Mouse (Mus musculus) forebrain, embryonic 10.5 days (tissue): ENCODE results near the gene Prr3. TPM values are rescaled to one million over a fixed set of nuclear protein-coding genes. Genes with fewer than 3 reads are reported as not detected.
"Not testable (repeated sequence)": the region's sequence is repeated elsewhere in the genome, so short reads cannot be mapped to it uniquely, and the experiment has no call there.

Experiments
- DNase-seq: peaks from one replicate; pipeline ENCODE4 v3.0.0-alpha.2; 2017; ENCODE audit warnings: low spot score; ENCODE audit errors: extremely low spot score
- H3K27ac ChIP-seq: fragments of 300-500 bp; sonication (generic); 2 replicates; pipeline ENCODE4 v1.5.1; 2016; ENCODE audit warnings: mild to moderate bottlenecking
- H3K27me3 ChIP-seq: fragments of 300-500 bp; sonication (generic); 2 replicates; pipeline ENCODE4 v1.6.1; 2016; ENCODE audit warnings: mild to moderate bottlenecking; ENCODE audit not compliant: poor library complexity, severe bottlenecking
- H3K36me3 ChIP-seq: fragments of 300-500 bp; sonication (generic); replicated peaks from 2 replicates; pipeline ENCODE4 v1.6.1; 2016; ENCODE audit warnings: mild to moderate bottlenecking, moderate library complexity
- H3K4me1 ChIP-seq: fragments of 300-500 bp; sonication (generic); 2 replicates; pipeline ENCODE4 v1.6.1; 2016
- H3K4me3 ChIP-seq: fragments of 300-500 bp; sonication (generic); 2 replicates; pipeline ENCODE4 v1.5.1; 2016; ENCODE audit warnings: mild to moderate bottlenecking, moderate library complexity
- H3K9me3 ChIP-seq: fragments of 300-500 bp; sonication (generic); 2 replicates; pipeline ENCODE4 v1.6.1; 2016; ENCODE audit warnings: mild to moderate bottlenecking, moderate library complexity
- WGBS: fragments of 180-500 bp; shearing (Covaris S2); methylation state at CpG from one replicate; pipeline ENCODE4 v1.1.7; 2016; 5-methylcytosine and 5-hydroxymethylcytosine counted together
- polyA plus RNA-seq: library from polyadenylated mRNA; unstranded; fragments of >200 nt; fragmentation: Nextera tagmentation; extraction: Ambion mirVana; gene quantifications from 2 replicates; pipeline ENCODE4 v1.2.1, GENCODE M21; 2016

Gene Prr3
- polyA plus RNA-seq, 1 experiment from 2014 or later = 48.3 TPM

DNA sequence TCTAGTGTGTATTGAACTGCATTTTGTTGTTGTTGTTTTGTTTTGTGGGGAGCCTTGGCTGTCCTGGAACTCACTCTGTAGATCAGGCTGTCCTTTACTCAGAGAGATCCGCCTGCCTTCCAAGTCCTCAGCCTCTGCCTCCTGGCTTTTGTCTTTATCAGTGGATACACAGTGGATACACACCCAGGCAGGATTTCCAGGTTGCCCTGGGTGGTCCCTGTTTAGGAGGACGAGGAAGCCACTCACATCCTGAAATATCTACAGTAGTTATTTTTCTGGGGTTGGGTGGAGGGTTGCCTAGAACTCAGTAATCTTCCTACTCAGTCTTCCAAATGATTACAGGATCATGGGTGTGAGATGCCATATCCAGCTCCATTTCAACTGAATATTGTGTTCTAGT is 38.9 kb upstream of the Prr3 start:
- H3K27ac ChIP-seq = no peak overlapping the region
- DNase-seq = no peak

DNA sequence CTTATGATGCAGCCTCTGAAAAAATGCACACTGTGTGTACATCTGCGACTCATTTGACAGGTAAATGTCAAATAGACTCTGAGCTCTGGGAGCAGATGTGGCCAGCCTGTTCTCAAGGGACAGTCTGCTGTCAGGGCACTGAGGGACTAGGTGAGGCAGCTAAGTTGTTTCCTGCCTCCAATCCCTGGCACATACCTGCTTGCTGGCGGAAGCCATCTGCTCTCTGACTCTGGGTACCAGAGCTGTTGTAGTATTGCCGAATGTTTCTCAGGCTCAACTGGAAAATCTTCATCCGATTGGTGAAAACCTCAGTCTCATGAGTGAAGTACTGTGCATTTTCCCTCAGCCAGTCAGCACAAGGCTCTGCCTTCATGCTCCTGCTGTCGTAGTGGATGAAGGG is 37.0 kb upstream of the Prr3 start:
- peaks cover 3% of the 10 kb centered on the region; the same call in 1 of the 2 replicates for H3K9me3 ChIP-seq
- DNase-seq = no peak
- H3K27me3 ChIP-seq = no peaks in the 10 kb centered on the region
- WGBS = 91% methylated on average over 5 of the region's 5 CpGs
- H3K36me3 ChIP-seq = peaks cover 21% of the 10 kb centered on the region
- H3K4me3 ChIP-seq = no peak overlapping the region
- H3K4me1 ChIP-seq = peaks cover 11% of the 10 kb centered on the region
- H3K27ac ChIP-seq = no peak overlapping the region

More for the DNA sequence above, 38.9 kb upstream of the Prr3 start:
- Histone ChIP-seq H3K36me3 (peaks cover 21% of the 10 kb centered on the region), H3K4me3 (no peak overlapping the region), H3K4me1 (peaks cover 16% of the 10 kb centered on the region), H3K27me3 (no peaks in the 10 kb centered on the region), H3K9me3 (peaks cover 3% of the 10 kb centered on the region; the same call in 1 of the 2 replicates)
- 69% methylated on average over 2 of the region's 2 CpGs for WGBS

DNA sequence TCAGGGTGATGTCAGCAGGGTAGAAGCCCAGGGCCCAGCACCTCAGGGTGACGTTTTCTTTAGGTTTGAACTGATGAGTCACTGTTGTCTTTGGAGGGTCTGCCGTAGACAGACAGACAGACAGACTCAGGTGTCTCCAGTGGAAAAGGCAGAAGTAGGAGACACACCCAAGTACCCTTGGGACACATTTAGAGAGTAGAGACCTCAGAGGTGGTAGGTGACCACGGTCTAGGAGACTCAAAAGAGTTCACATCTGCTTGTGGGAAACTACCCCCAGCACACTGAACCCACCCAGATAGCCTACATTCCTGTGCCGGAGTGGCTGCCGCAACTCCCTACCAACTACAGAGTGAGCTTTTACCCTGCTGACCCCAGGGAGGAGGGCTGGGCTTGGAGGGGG is 34.9 kb upstream of the Prr3 start:
- no peak overlapping the region for H3K4me3 ChIP-seq
- WGBS = 94% methylated on average over 5 of the region's 5 CpGs

DNA sequence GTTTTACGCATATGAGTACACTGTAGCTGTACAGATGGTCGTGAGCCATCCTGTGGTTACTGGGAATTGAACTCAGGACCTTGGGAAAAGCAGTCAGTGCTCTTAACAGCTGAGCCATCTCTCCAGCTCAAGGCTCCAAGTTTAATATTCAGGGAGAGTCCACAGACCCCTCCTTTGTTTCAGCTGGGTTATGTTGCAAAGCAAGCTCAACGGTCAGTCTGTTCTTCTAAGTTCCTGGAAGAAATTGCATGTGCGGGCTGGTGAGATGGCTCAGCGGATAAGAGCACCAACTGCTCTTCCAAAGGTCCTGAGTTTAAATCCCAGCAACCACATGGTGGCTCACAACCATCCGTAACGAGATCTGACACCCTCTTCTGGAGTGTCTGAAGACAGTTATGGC is 24.4 kb upstream of the Prr3 start:
- DNase-seq, H3K4me3 ChIP-seq, H3K4me1 ChIP-seq, H3K27me3 ChIP-seq, H3K27ac ChIP-seq: not testable (repeated sequence)
- 96% methylated on average over 7 of the region's 7 CpGs for WGBS
- peaks cover 32% of the 10 kb centered on the region for H3K36me3 ChIP-seq
- H3K9me3 ChIP-seq = peaks cover 10% of the 10 kb centered on the region

More for the DNA sequence above, 34.9 kb upstream of the Prr3 start:
- peaks cover 21% of the 10 kb centered on the region for H3K36me3 ChIP-seq
- no peak for DNase-seq
- H3K27me3 ChIP-seq = no peaks in the 10 kb centered on the region
- no peak overlapping the region for H3K27ac ChIP-seq
- H3K4me1 ChIP-seq = no peaks in the 10 kb centered on the region
- peaks cover 3% of the 10 kb centered on the region; the same call in 1 of the 2 replicates for H3K9me3 ChIP-seq

DNA sequence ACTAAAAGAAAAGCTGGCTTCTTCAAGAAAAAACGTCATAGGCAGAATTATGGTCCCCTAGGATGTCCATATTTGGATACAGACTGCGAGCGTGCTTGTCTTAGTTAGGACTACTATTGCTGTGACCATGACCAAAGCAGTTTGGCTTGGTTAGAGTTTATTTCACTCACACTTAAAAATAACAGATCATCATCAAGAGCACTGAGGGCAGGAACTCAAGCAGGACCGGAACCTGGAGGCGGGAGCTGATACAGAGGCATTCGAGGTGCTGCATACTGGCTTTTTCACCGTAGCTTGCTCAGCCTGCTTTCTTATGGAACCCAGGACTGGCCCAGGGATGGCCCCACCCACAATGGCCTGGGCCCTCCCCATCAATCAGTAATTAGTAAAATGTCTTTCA is 23.3 kb upstream of the Prr3 start:
- peaks cover 32% of the 10 kb centered on the region for H3K36me3 ChIP-seq
- H3K4me1 ChIP-seq = no peaks in the 10 kb centered on the region
- 92% methylated on average over 7 of the region's 7 CpGs for whole genome bisulfite sequencing
- no peak overlapping the region for H3K27ac ChIP-seq
- H3K9me3 ChIP-seq = peaks cover 10% of the 10 kb centered on the region
- H3K4me3 ChIP-seq = no peak overlapping the region
- H3K27me3 ChIP-seq = no peaks in the 10 kb centered on the region
- DNase-seq = no peak

DNA sequence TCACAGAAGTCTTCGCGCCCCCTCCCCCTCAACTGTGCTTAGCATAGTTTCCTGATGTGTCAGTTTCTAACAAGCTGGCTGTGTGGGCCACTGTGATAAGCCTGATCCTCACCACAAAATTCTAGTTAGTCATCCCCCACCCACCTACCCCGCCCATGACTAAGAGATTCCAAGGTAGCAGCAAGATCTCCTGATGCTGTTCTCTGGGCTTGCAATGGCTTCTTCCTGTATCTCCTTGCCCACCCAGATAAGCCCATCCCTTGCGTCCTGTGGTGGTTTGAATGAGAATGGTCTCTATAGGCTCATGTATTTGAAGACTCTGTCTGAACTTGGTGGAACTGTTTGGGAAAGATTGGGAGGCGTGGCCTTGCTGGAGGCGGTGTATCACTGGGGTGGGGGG is 21.9 kb upstream of the Prr3 start:
- H3K27ac ChIP-seq = no peak overlapping the region
- WGBS = 91% methylated on average over 6 of the region's 6 CpGs
- peaks cover 9% of the 10 kb centered on the region for H3K4me1 ChIP-seq
- H3K36me3 ChIP-seq = peaks cover 31% of the 10 kb centered on the region
- no peaks in the 10 kb centered on the region for H3K27me3 ChIP-seq
- no peak for DNase-seq
- no peak overlapping the region for H3K4me3 ChIP-seq
- H3K9me3 ChIP-seq = peaks cover 10% of the 10 kb centered on the region

DNA sequence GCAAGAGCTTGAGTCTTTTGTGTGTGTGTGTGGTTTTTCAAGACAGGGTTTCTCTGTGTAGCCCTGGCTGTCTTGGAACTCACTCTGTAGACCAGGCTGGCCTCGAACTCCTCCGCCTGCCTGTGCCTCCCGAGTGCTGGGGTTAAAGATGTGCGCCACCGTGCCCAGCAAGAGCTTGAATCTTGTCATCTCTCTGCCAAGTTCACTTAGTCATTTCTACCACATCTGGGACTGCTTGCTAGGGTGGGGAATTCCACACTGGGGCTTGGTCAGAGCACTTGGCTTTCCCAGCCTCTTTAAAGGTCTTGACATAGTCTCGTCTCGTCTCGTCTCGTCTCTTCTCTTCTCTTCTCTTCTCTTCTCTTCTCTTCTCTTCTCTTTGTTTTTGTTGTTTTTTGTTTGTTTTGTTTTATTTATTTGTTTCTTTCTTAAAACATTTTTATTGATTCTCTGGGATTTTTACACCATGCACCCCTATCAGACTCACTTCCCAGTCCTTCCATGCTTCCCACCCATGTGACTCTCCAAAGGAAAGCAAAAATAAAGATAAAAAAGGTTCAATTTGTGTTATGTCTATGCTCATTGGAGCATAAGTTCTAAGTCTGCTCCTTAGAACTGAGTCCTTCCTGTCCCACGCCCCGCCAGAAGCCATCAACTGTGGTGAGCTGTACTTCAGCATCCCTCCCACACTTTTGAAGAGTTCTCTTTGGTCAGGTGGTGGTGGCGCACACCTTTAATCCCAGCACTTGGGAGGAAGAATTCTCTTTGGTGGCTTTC is 21.3 kb upstream of the Prr3 start:
- DNase-seq = no peak
- 97% methylated on average over 12 of the region's 12 CpGs for WGBS
- H3K4me3 ChIP-seq = no peak overlapping the region
- H3K36me3 ChIP-seq = peaks cover 24% of the 10 kb centered on the region
- peaks cover 9% of the 10 kb centered on the region for H3K4me1 ChIP-seq
- H3K27ac ChIP-seq = no peak overlapping the region
- no peaks in the 10 kb centered on the region for H3K27me3 ChIP-seq
- H3K9me3 ChIP-seq = peaks cover 5% of the 10 kb centered on the region

DNA sequence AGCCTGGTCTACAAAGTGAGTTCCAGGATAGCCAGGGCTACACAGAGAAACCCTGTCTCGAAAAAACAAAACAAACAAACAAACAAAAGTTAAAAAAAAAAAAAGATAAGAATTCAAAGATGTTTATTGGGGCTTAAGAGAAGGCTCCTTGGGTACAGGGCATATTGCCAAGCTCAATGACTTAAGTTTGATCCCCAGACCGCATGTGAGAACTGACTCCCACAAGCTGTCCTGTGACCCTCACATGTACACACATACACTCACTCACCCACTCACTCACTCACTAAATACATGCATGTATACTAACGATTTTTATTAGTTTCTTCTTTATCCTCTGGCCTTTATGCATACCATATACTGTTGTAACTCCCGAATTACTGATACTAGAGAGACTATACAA is 20.3 kb upstream of the Prr3 start:
- H3K4me1 ChIP-seq = peaks cover 13% of the 10 kb centered on the region

DNA sequence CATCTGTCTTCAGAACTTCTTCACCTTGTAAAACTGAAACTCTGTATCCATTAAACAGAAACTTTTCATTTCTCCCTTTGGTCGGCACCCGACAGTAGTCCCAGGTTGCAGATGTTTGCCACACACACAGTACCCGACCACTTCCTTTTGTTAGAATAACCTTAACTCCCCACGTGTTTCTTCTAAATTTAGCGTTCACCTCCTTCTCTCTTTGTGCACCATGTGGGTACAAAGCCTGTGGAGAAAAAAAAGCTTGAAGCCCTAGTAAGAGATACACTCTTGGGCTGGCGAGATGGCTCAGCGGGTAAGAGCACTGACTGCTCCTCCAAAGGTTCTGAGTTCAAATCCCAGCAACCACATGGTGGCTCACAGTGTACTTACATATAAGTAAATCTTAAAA is 19.3 kb upstream of the Prr3 start:
- Histone ChIP-seq H3K27ac (no peak overlapping the region), H3K27me3 (no peaks in the 10 kb centered on the region), H3K36me3 (peaks cover 15% of the 10 kb centered on the region), H3K4me3 (no peak overlapping the region), H3K4me1 (peaks cover 19% of the 10 kb centered on the region), H3K9me3 (peaks cover 5% of the 10 kb centered on the region)
- WGBS = 93% methylated on average over 7 of the region's 7 CpGs
- DNase-seq = no peak

More for the DNA sequence above, 20.3 kb upstream of the Prr3 start:
- H3K36me3 ChIP-seq = peaks cover 17% of the 10 kb centered on the region
- H3K4me3 ChIP-seq = no peak overlapping the region
- H3K27ac ChIP-seq = no peak overlapping the region
- no peaks in the 10 kb centered on the region for H3K27me3 ChIP-seq
- 91% methylated on average over 4 of the region's 4 CpGs for WGBS
- peaks cover 5% of the 10 kb centered on the region for H3K9me3 ChIP-seq
- no peak for DNase-seq

DNA sequence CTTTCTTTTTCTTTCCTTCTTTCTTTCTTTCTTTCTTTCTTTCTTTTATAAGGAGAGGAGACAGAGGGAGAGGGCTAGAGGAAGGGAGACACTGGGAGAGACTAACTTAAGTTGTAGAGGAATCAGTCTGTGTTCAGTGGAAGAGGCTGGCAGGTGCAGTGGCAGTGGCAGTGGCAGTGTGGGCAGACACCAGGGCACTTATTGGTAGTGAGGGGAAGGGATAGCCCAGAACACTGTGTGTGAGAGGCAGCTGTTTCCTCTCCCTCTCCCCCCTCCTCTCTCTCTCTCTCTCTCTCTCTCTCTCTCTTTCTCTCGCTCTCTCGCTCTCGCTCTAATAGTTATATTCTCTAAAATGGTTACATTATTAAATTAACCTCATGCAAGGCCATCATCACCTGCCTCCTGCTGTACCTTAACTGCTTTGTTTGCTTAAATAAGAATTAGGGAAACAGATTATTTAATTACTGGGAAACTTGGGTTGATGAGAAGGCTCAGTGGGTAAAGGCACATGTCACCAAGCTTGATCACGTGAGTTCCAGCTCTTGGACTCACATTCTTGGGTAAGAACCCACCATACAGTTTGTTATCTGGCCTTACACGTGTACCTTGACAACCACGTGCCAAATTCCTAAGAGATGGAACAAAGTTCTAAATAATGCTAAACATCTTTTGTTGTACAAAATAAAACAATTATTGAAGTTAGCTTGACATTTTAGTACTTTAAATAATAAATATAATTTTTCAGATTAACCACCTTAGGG is 18.7 kb upstream of the Prr3 start:
- DNase-seq = no peak
- Histone ChIP-seq H3K9me3 (peaks cover 5% of the 10 kb centered on the region; the same call in 1 of the 2 replicates), H3K4me1 (peaks cover 19% of the 10 kb centered on the region), H3K4me3 (no peak overlapping the region), H3K36me3 (peaks cover 15% of the 10 kb centered on the region), H3K27ac (no peak overlapping the region), H3K27me3 (no peaks in the 10 kb centered on the region)
- 91% methylated on average over 6 of the region's 6 CpGs for WGBS

DNA sequence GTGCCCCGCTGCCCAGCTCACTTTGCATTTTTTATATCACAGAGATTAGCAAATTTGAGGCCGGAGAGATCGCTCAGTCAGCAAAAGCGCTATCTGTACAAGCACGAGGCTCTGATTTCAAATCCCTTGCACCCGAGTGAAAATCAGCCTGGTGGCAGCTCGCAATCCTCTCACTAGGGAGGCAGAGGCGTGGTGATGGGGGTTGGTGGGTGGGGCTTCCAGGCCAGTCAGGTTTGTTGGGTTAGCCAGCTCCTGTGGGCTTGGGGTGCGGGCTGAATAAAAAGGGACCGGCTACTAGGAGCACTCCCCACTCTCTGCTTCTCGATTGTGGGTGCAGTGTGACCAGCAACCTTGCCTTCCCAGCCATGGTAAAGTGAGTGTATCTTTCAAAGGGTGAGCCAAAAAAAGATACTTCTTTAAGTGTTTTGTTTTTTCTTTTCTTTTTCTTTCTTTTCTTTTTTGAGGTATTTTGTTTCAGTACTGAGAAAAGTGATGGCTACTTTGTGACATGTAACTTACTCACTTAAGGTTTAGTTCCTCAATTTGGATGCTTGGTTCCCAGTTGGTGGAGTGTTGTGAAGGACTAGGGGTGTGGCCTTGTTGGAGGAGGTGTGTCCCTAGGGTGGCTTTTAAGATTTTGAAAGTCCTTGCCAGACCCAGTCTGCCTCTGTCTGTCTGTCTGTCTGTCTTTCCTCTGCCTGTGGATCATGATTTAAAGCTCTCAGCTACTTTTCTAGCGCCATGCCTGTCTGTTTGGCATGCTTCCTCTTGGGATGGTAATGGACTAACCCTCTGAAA is 17.9 kb upstream of the Prr3 start:
- 59% methylated on average over 12 of the region's 12 CpGs for WGBS
- no peaks in the 10 kb centered on the region for H3K27me3 ChIP-seq
- H3K27ac ChIP-seq = no peak overlapping the region
- H3K4me3 ChIP-seq = peak overlapping the region; percentile 16
- H3K4me1 ChIP-seq = peaks cover 19% of the 10 kb centered on the region
- H3K9me3 ChIP-seq = peaks cover 5% of the 10 kb centered on the region; the same call in 1 of the 2 replicates
- peaks cover 10% of the 10 kb centered on the region; the same call in 1 of the 2 replicates for H3K36me3 ChIP-seq
- no peak for DNase-seq

DNA sequence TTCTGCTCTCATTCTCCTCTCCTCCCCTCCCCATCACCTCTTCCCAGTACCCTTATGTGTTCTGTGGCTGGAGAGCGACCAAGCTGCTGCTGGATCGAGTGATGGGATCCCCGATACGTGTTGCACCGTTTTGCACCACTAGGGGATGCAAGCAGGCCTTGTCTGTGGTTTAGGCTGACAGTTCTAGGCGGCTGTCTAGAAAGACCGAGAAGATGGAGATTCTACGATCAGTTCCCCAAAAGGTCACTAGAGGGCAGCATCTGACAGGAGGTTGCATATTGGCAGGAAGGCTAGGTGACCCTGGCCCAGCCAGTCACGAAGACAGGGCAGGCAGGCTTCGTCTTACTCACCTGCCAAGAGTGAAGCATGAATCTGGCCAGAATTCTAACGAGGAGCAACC is 16.9 kb upstream of the Prr3 start:
- no peaks in the 10 kb centered on the region for H3K27me3 ChIP-seq
- WGBS = 5% methylated on average over 11 of the region's 11 CpGs
- peaks cover 19% of the 10 kb centered on the region for H3K4me1 ChIP-seq
- peak overlapping the region; percentile 14; the same call in 1 of the 2 replicates for H3K4me3 ChIP-seq
- no peak overlapping the region for H3K27ac ChIP-seq
- H3K36me3 ChIP-seq = peaks cover 3% of the 10 kb centered on the region; the same call in 1 of the 2 replicates
- peaks cover 3% of the 10 kb centered on the region; the same call in 1 of the 2 replicates for H3K9me3 ChIP-seq
- peak; percentile 91 for DNase-seq
